Mouse (Mus musculus) liver, embryonic 14.5 days (tissue): Measurements from ENCODE around the gene 1700016C15Rik. TPM values are rescaled to one million over a fixed set of nuclear protein-coding genes. Genes with fewer than 3 reads are reported as not detected.

Experiments
- ATAC-seq: fragments of 200-750 bp; cut with Nextera tagmentation; 2 replicates; pipeline ENCODE4 v1.8.0; 2017; ENCODE audit warnings: moderate number of reproducible peaks, mild to moderate bottlenecking, moderate library complexity; ENCODE audit not compliant: insufficient read depth
- DNase-seq, 3 experiments: peaks; one replicate each; pipeline ENCODE4 v3.0.0-alpha.2; 2012 to 2013; ENCODE audit warnings: low read depth in 3 of 3, low spot score in 3 of 3
- H3K27ac ChIP-seq: fragments of 300-500 bp; sonication (generic); 2 replicates; pipeline ENCODE4 v1.5.1; 2014; ENCODE audit warnings: moderate library complexity, mild to moderate bottlenecking, control low read depth, inconsistent platforms
- H3K27me3 ChIP-seq: fragments of 300-500 bp; sonication (generic); 2 replicates; pipeline ENCODE4 v1.6.1; 2014; ENCODE audit warnings: mild to moderate bottlenecking, low read length, moderate library complexity; ENCODE audit not compliant: control insufficient read depth, insufficient read depth
- H3K36me3 ChIP-seq: fragments of 300-500 bp; sonication (generic); replicated peaks from 2 replicates; pipeline ENCODE4 v1.6.1; 2014; ENCODE audit warnings: low read depth; ENCODE audit not compliant: control insufficient read depth, insufficient read depth
- H3K4me1 ChIP-seq, 2 experiments: fragments of 200-500 bp in 1 of 2; fragments of 300-500 bp in 1 of 2; sonication (generic) in 1 of 2; replicated peaks; 2 replicates each; pipeline ENCODE4 v1.6.1; 2012 to 2014; ENCODE audit warnings: antibody characterized with exemption in 1 of 2, inconsistent platforms in 1 of 2, low read length in 1 of 2; ENCODE audit not compliant: control insufficient read depth in 2 of 2, insufficient read depth in 2 of 2
- H3K4me2 ChIP-seq: fragments of 300-500 bp; sonication (generic); 2 replicates; pipeline ENCODE4 v1.6.1; 2014; ENCODE audit warnings: low read depth, mild to moderate bottlenecking, control low read depth, moderate library complexity
- H3K4me3 ChIP-seq, 2 experiments: fragments of 200-500 bp in 1 of 2; fragments of 300-500 bp in 1 of 2; sonication (generic) in 1 of 2; 2 replicates each; pipeline ENCODE4 v1.5.1; 2012 to 2014; ENCODE audit warnings: low read depth in 2 of 2, low read length in 2 of 2, mild to moderate bottlenecking in 2 of 2, control low read depth in 1 of 2, inconsistent platforms in 1 of 2, moderate library complexity in 1 of 2; ENCODE audit not compliant: insufficient read depth in 1 of 2
- H3K9ac ChIP-seq: fragments of 300-500 bp; sonication (generic); replicated peaks from 2 replicates; pipeline ENCODE4 v1.6.1; 2014; ENCODE audit warnings: mild to moderate bottlenecking, control low read depth, moderate library complexity
- H3K9me3 ChIP-seq: fragments of 300-500 bp; sonication (generic); 2 replicates; pipeline ENCODE4 v1.6.1; 2016; ENCODE audit warnings: low read length, mixed read lengths; ENCODE audit not compliant: control insufficient read depth
- CTCF ChIP-seq: IDR thresholded peaks from 2 replicates; pipeline ENCODE4 v1.5.1; 2016; ENCODE audit warnings: antibody characterized with exemption, low read depth, control low read depth
- EP300 ChIP-seq: IDR thresholded peaks from 2 replicates; pipeline ENCODE4 v1.6.1; 2016; ENCODE audit warnings: antibody characterized with exemption, low read depth
- WGBS: fragments of 180-500 bp; shearing (Covaris S2); extraction: QIAGEN DNeasy Blood & Tissue Kit; methylation state at CpG from one replicate; pipeline ENCODE4 v1.1.7; 2014; ENCODE audit not compliant: insufficient replicate concordance; 5-methylcytosine and 5-hydroxymethylcytosine counted together
- polyA plus RNA-seq, 2 experiments: library from polyadenylated mRNA; depleted of rRNA in 1 of 2; stranded (reverse) in 1 of 2; unstranded in 1 of 2; fragments of >200 nt; fragmentation: Nextera tagmentation in 1 of 2; extraction: Ambion mirVana in 1 of 2; gene quantifications; 2 replicates each; pipeline versions ENCODE4 v1.2.1 to v1.2.3; 2012 to 2014

1700016C15Rik gene
- polyA plus RNA-seq, 2 experiments, result not detected

DNA sequence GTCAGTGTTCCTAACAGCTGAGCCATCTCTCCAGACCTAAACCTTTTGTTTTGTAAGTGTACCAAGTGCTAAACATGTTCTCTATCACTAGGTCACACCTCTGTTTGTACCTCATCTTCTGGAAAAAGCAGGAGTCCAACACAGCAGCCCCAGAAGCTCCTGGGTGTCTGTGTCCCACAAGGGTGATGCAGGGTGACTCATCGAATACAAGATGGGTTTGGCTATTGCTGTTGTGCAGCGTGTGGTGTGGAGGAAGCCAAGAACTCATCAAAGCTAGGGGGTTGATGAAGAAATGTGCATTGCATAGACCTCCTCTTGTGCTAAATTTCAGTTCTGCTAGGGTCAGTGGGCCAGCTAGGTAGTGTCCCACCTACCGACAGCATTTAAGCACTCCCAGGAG, 43.5 kb upstream of the 1700016C15Rik start:
- no peak for ATAC-seq
- WGBS, result 45% methylated on average over 3 of the region's 3 CpGs
- no peak for TF ChIP-seq CTCF
- TF ChIP-seq EP300, result no peak

GRCm38 (mm10) chr1:177686982-177687381, 42.6 kb upstream of the 1700016C15Rik start:
- TF ChIP-seq EP300, result no peak
- TF ChIP-seq CTCF, result no peak
- ATAC-seq, result no peak
- WGBS, result 65% methylated on average over 5 of the region's 5 CpGs

More for the DNA sequence above, 43.5 kb upstream of the 1700016C15Rik start:
- DNase-seq, result no peak
- no peaks in the 10 kb centered on the region for H3K9me3 ChIP-seq
- H3K9ac ChIP-seq, result no peak overlapping the region
- H3K27ac ChIP-seq, result no peak overlapping the region
- H3K4me3 ChIP-seq, result no peak overlapping the region
- H3K27me3 ChIP-seq, result no peaks in the 10 kb centered on the region
- H3K4me1 ChIP-seq, result no peaks in the 10 kb centered on the region
- H3K4me2 ChIP-seq, result no peak overlapping the region
- no peaks in the 10 kb centered on the region for H3K36me3 ChIP-seq

DNA sequence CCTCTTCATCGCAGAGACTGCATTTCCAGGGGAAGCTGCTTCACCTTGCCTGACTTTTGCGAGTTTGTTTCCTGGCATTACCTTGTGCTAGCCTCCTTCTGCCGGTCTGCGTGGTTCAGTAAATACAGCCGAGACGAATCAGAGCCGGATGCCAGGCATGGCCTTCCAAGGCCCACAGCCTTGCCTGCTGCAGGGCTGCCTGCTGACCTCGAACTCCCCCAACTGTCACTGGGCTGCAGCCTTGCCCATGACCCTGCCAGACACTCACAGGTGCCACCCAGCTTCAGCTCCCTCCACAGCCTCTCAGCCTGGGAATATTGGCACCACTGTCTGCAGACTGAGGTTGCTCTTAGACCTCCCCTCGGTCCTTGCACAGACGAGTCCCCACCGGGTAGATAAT, 37.1 kb upstream of the 1700016C15Rik start:
- Histone ChIP-seq H3K4me1 (no peaks in the 10 kb centered on the region), H3K27ac (no peak overlapping the region), H3K4me2 (no peak overlapping the region), H3K27me3 (no peaks in the 10 kb centered on the region), H3K4me3 (no peak overlapping the region), H3K36me3 (no peaks in the 10 kb centered on the region), H3K9me3 (no peaks in the 10 kb centered on the region), H3K9ac (no peak overlapping the region)
- ATAC-seq, result no peak
- 60% methylated on average over 11 of the region's 11 CpGs for WGBS
- TF ChIP-seq CTCF, result no peak
- TF ChIP-seq EP300, result no peak
- DNase-seq, result no peak

More at GRCm38 (mm10) chr1:177686982-177687381, 42.6 kb upstream of the 1700016C15Rik start:
- H3K27ac ChIP-seq, result no peak overlapping the region
- no peak overlapping the region for H3K9ac ChIP-seq
- DNase-seq, result no peak
- no peaks in the 10 kb centered on the region for H3K4me1 ChIP-seq
- no peaks in the 10 kb centered on the region for H3K36me3 ChIP-seq
- no peaks in the 10 kb centered on the region for H3K9me3 ChIP-seq
- no peak overlapping the region for H3K4me2 ChIP-seq
- no peaks in the 10 kb centered on the region for H3K27me3 ChIP-seq
- H3K4me3 ChIP-seq, result no peak overlapping the region

DNA sequence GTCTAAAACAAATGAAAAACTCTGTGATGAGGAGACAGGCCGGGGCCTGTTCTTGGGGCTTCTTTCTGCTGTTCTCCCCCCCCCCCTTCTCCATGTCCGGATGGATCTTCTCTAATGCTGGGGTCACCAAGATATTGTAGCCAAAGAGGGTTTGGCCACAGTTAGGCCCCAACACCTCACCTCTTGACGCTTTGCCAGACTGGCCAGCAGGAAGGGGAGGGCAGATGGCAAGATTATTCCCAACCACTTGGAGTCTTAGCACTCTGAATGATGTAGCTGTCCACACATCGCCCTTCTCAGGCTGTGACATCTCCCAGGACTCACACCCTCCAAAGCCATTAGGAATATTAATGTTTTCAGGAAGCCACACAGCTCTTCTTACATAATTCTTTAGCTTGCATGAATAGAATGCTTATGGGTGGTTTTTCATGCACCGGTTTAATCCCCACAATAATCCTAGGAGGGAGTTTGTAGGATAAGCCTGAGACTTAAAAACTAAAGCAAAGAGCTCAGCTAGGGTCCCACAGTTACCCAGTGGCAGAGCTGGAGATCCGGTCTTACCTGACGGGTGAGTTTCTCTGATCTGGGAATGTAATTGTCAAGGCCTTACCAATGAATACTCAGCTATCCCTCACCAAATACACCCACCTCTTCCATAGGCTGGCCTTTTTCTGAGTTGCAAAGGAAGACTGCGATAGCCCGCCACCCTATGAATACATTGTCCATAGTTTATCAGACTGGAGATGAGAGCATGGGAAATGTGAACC, 35.9 kb upstream of the 1700016C15Rik start:
- ATAC-seq (no peak), DNase-seq (no peak)
- TF ChIP-seq EP300 (no peak), CTCF (no peak)
- WGBS, result 60% methylated on average over 9 of the region's 9 CpGs
- Histone ChIP-seq H3K27me3 (no peaks in the 10 kb centered on the region), H3K4me2 (no peak overlapping the region), H3K9ac (no peak overlapping the region), H3K9me3 (no peaks in the 10 kb centered on the region), H3K36me3 (no peaks in the 10 kb centered on the region), H3K4me3 (no peak overlapping the region), H3K27ac (no peak overlapping the region), H3K4me1 (no peaks in the 10 kb centered on the region)

- Histone ChIP-seq H3K4me3 (no peak overlapping the region), H3K9ac (no peak overlapping the region), H3K27ac (no peak overlapping the region), H3K36me3 (no peaks in the 10 kb centered on the region), H3K4me2 (no peak overlapping the region), H3K9me3 (no peaks in the 10 kb centered on the region), H3K4me1 (no peaks in the 10 kb centered on the region), H3K27me3 (no peaks in the 10 kb centered on the region)
- no peak for DNase-seq
- TF ChIP-seq CTCF (no peak), EP300 (no peak)
- 64% methylated on average over 8 of the region's 8 CpGs for WGBS
- no peak for ATAC-seq
These were observed 29.1 kb upstream of the 1700016C15Rik start for GRCm38 (mm10) chr1:177700560-177700959.
